Mouse (Mus musculus) lung, postnatal 0 days (tissue): ENCODE data around the gene Sae1.

Experiments
- CTCF ChIP-seq: IDR thresholded peaks from 2 replicates; pipeline ENCODE4 v1.5.1; 2016; ENCODE audit warnings: antibody characterized with exemption, mild to moderate bottlenecking
- EP300 ChIP-seq: IDR thresholded peaks from 2 replicates; pipeline ENCODE4 v1.6.1; 2016; ENCODE audit warnings: antibody characterized with exemption, mild to moderate bottlenecking, control low read depth

- TF ChIP-seq EP300: peak; percentile 37; the same call in 1 of the 2 replicates
- no peak for TF ChIP-seq CTCF
Measured at GRCm38 (mm10) chr7:16315222-16315759, 72.3 kb downstream of the Sae1 start.
